Mouse (Mus musculus) hindbrain, embryonic 11.5 days (tissue): ENCODE results near the gene Tmem252. TPM values are rescaled to one million over a fixed set of nuclear protein-coding genes. Genes with fewer than 3 reads are reported as not detected.

Experiments used
- ATAC-seq: fragments of 200-750 bp; cut with Nextera tagmentation; 2 replicates; pipeline ENCODE4 v1.8.0; 2017; ENCODE audit warnings: mild to moderate bottlenecking, moderate TSS enrichment, moderate library complexity; ENCODE audit not compliant: low FRiP score
- DNase-seq: peaks from one replicate; pipeline ENCODE4 v3.0.0-alpha.2; 2015; ENCODE audit warnings: low spot score
- H3K27ac ChIP-seq: fragments of 300-500 bp; sonication (generic); 2 replicates; pipeline ENCODE4 v1.5.1; 2014; ENCODE audit warnings: mild to moderate bottlenecking, low read depth, low read length
- H3K27me3 ChIP-seq: fragments of 300-500 bp; sonication (generic); 2 replicates; pipeline ENCODE4 v1.6.1; 2014; ENCODE audit warnings: mild to moderate bottlenecking, low read length, moderate library complexity, mixed read lengths; ENCODE audit not compliant: control insufficient read depth, insufficient read depth
- H3K36me3 ChIP-seq: fragments of 300-500 bp; sonication (generic); 2 replicates; pipeline ENCODE4 v1.6.1; 2014; ENCODE audit warnings: mild to moderate bottlenecking, low read length, moderate library complexity, mixed read lengths; ENCODE audit not compliant: control insufficient read depth, insufficient read depth
- H3K4me1 ChIP-seq: fragments of 300-500 bp; sonication (generic); replicated peaks from 2 replicates; pipeline ENCODE4 v1.6.1; 2014; ENCODE audit warnings: low read length, mixed read lengths; ENCODE audit not compliant: control insufficient read depth, insufficient read depth
- H3K4me2 ChIP-seq: fragments of 300-500 bp; sonication (generic); replicated peaks from 2 replicates; pipeline ENCODE4 v1.6.1; 2014; ENCODE audit warnings: mild to moderate bottlenecking, low read depth, low read length
- H3K4me3 ChIP-seq: fragments of 300-500 bp; sonication (generic); 2 replicates; pipeline ENCODE4 v1.5.1; 2014; ENCODE audit warnings: low read depth, low read length
- H3K9ac ChIP-seq: fragments of 300-500 bp; sonication (generic); 2 replicates; pipeline ENCODE4 v1.6.1; 2014; ENCODE audit warnings: low read depth, low read length
- H3K9me3 ChIP-seq: fragments of 300-500 bp; sonication (generic); 2 replicates; pipeline ENCODE4 v1.6.1; 2016; ENCODE audit warnings: low read length; ENCODE audit not compliant: control insufficient read depth
- whole genome bisulfite sequencing: fragments of 180-500 bp; shearing (Covaris S2); extraction: QIAGEN DNeasy Blood & Tissue Kit; methylation state at CpG from one replicate; pipeline ENCODE4 v1.1.7; 2014; 5-methylcytosine and 5-hydroxymethylcytosine counted together
- polyA plus RNA-seq: library from polyadenylated mRNA; unstranded; fragments of >200 nt; fragmentation: Nextera tagmentation; extraction: Ambion mirVana; gene quantifications from 2 replicates; pipeline ENCODE4 v1.2.1, GENCODE M21; 2014

The Tmem252 gene
- polyA plus RNA-seq, 1 experiment from 2014 or later: 0.88 TPM

- H3K36me3 ChIP-seq: no peaks in the 10 kb centered on the region
- 75% methylated on average over 8 of the region's 8 CpGs for WGBS
- DNase-seq: no peak
Measured at GRCm38 (mm10) chr19:24703680-24704079, 29.9 kb downstream of the Tmem252 start.

GRCm38 (mm10) chr19:24704326-24704725 is 30.5 kb downstream of the Tmem252 start:
- H3K9ac ChIP-seq: no peak overlapping the region
- ATAC-seq (no peak), DNase-seq (no peak)
- H3K4me2 ChIP-seq: no peak overlapping the region
- no peaks in the 10 kb centered on the region for H3K4me1 ChIP-seq
- H3K9me3 ChIP-seq: no peaks in the 10 kb centered on the region
- H3K36me3 ChIP-seq: no peaks in the 10 kb centered on the region
- WGBS: 80% methylated on average over 2 of the region's 2 CpGs
- H3K27me3 ChIP-seq: no peaks in the 10 kb centered on the region
- no peak overlapping the region for H3K27ac ChIP-seq
- no peak overlapping the region for H3K4me3 ChIP-seq

More at GRCm38 (mm10) chr19:24703680-24704079, 29.9 kb downstream of the Tmem252 start:
- H3K4me1 ChIP-seq: no peaks in the 10 kb centered on the region
- no peak for ATAC-seq
- no peak overlapping the region for H3K27ac ChIP-seq
- no peaks in the 10 kb centered on the region for H3K9me3 ChIP-seq
- no peaks in the 10 kb centered on the region for H3K27me3 ChIP-seq
- H3K9ac ChIP-seq: no peak overlapping the region
- H3K4me3 ChIP-seq: no peak overlapping the region
- no peak overlapping the region for H3K4me2 ChIP-seq

GRCm38 (mm10) chr19:24705395-24705794 is 31.6 kb downstream of the Tmem252 start:
- Histone ChIP-seq H3K9ac (no peak overlapping the region), H3K36me3 (no peaks in the 10 kb centered on the region), H3K4me1 (no peaks in the 10 kb centered on the region), H3K4me2 (no peak overlapping the region), H3K9me3 (no peaks in the 10 kb centered on the region), H3K4me3 (no peak overlapping the region), H3K27me3 (no peaks in the 10 kb centered on the region), H3K27ac (no peak overlapping the region)
- ATAC-seq (no peak), DNase-seq (peak; percentile 78)
- 79% methylated on average over 1 of the region's 1 CpGs for WGBS

- Histone ChIP-seq H3K4me1 (no peaks in the 10 kb centered on the region), H3K4me2 (no peak overlapping the region), H3K36me3 (no peaks in the 10 kb centered on the region), H3K9me3 (no peaks in the 10 kb centered on the region), H3K9ac (no peak overlapping the region), H3K27me3 (no peaks in the 10 kb centered on the region), H3K4me3 (no peak overlapping the region), H3K27ac (no peak overlapping the region)
- ATAC-seq (no peak), DNase-seq (no peak)
- WGBS: 68% methylated on average over 7 of the region's 7 CpGs
Measured at GRCm38 (mm10) chr19:24707071-24707906, 33.5 kb downstream of the Tmem252 start.

GRCm38 (mm10) chr19:24708032-24708431 is 34.2 kb downstream of the Tmem252 start:
- no peaks in the 10 kb centered on the region for H3K9me3 ChIP-seq
- H3K27ac ChIP-seq: no peak overlapping the region
- H3K4me2 ChIP-seq: no peak overlapping the region
- DNase-seq (no peak), ATAC-seq (no peak)
- WGBS: 75% methylated on average over 7 of the region's 7 CpGs
- H3K36me3 ChIP-seq: no peaks in the 10 kb centered on the region
- H3K4me3 ChIP-seq: no peak overlapping the region
- no peak overlapping the region for H3K9ac ChIP-seq
- H3K4me1 ChIP-seq: no peaks in the 10 kb centered on the region
- no peaks in the 10 kb centered on the region for H3K27me3 ChIP-seq

GRCm38 (mm10) chr19:24716303-24717097 is 42.7 kb downstream of the Tmem252 start:
- ATAC-seq: no peak
- no peak for DNase-seq
- 90% methylated on average over 7 of the region's 7 CpGs for WGBS

GRCm38 (mm10) chr19:24718021-24718420 is 44.2 kb downstream of the Tmem252 start:
- ATAC-seq (no peak), DNase-seq (no peak)
- Histone ChIP-seq H3K4me3 (no peak overlapping the region), H3K27ac (no peak overlapping the region), H3K4me1 (no peaks in the 10 kb centered on the region), H3K27me3 (no peaks in the 10 kb centered on the region), H3K9ac (no peak overlapping the region), H3K4me2 (no peak overlapping the region), H3K36me3 (no peaks in the 10 kb centered on the region), H3K9me3 (no peaks in the 10 kb centered on the region)
- WGBS: 81% methylated on average over 1 of the region's 1 CpGs

More at GRCm38 (mm10) chr19:24716303-24717097, 42.7 kb downstream of the Tmem252 start:
- H3K9me3 ChIP-seq: no peaks in the 10 kb centered on the region
- no peak overlapping the region for H3K4me2 ChIP-seq
- no peak overlapping the region for H3K4me3 ChIP-seq
- no peak overlapping the region for H3K27ac ChIP-seq
- no peak overlapping the region for H3K9ac ChIP-seq
- no peaks in the 10 kb centered on the region for H3K36me3 ChIP-seq
- no peaks in the 10 kb centered on the region for H3K27me3 ChIP-seq
- H3K4me1 ChIP-seq: no peaks in the 10 kb centered on the region

- Histone ChIP-seq H3K9me3 (no peaks in the 10 kb centered on the region), H3K9ac (no peak overlapping the region), H3K4me1 (no peaks in the 10 kb centered on the region), H3K36me3 (no peaks in the 10 kb centered on the region), H3K4me3 (no peak overlapping the region), H3K4me2 (no peak overlapping the region), H3K27me3 (no peaks in the 10 kb centered on the region), H3K27ac (no peak overlapping the region)
- DNase-seq (no peak), ATAC-seq (no peak)
- WGBS: 78% methylated on average over 4 of the region's 4 CpGs
Measured at GRCm38 (mm10) chr19:24719504-24719903, 45.7 kb downstream of the Tmem252 start.
